Mouse (Mus musculus): Measurements from ENCODE around the gene Gm10260. TPM values are rescaled to one million over a fixed set of nuclear protein-coding genes. Genes with fewer than 3 reads are reported as not detected.

Gm10260 gene
- total RNA-seq (2017), result 32.2 and 32.6 TPM in 2 replicates

- ATAC-seq (replicated peaks; ENCODE audit: low read depth, poor library complexity, severe bottlenecking), result no peak
Observed at GRCm38 (mm10) chr13:97760532-97760931, at the start of gene Gm10260. Gene Gm10260, minus strand, starts transcription at chr13:97760632.

GRCm38 (mm10) chr13:97809828-97810227, 49.4 kb upstream of the Gm10260 start:
- ATAC-seq (replicated peaks; ENCODE audit: low read depth, poor library complexity, severe bottlenecking), result no peak

DNA sequence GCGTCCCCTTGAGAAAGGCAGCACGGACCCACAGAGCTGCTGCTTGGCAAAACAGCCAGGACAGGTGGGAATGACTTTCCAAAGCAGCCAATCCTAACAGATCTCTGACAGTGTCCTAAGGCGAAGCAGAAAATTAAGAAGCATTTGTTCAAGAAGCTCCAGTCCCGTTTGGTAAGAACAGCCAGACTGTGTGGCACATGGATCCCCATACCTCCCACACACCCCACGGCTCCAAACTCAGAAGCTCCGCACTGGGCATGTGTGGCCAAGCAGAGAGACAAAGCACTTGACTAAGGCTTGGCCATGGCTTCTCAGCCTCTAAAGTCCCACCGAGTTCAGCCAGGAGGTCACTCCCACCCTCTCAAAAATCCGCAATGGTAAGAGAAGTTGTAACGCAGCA, 45.5 kb upstream of the Gm10260 start:
- no peak for ATAC-seq (replicated peaks; ENCODE audit: low read depth, poor library complexity, severe bottlenecking)

DNA sequence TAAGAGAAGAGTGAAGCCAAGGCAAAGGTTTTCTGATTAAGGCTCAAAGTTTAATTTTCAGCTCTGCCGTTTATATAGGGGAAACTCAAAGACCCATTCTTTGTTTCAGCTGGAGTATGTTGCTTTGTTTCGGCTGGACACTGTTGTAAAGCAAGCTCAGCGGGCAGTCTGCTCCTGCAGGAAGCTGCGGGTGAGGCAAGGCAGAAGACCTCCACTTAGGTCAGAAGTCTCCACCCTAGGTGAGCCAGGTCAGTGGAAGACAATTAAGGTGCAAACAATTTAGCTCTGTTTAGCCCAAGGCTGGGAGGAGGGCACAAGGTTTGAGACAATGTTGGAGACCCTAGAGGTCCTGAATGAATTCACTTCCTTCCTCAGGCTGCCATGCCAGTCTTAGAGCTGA, 42.0 kb upstream of the Gm10260 start:
- ATAC-seq (replicated peaks; ENCODE audit: low read depth, poor library complexity, severe bottlenecking), result no peak

GRCm38 (mm10) chr13:97797462-97797861, 37.0 kb upstream of the Gm10260 start:
- ATAC-seq (replicated peaks; ENCODE audit: low read depth, poor library complexity, severe bottlenecking), result no peak

DNA sequence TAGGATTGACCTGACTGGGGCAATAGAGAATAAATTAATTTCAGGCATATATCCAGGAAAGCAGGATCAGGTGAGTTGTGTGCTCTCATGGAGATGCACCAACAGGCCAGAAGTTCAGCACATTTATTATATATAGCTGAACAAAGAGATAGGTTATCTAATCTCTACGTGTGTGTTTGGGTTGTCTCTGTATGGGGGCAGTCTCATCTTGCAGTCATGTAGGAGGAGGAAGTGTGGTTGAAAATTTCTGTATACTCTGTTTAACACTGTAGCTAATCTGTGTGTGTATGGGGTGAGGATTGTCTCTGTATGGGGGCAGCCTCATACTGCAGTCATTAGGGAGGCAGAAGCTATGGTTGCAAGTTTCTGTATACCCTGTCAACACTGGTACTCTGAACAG, 34.3 kb upstream of the Gm10260 start:
- ATAC-seq (replicated peaks; ENCODE audit: low read depth, poor library complexity, severe bottlenecking), result no peak

GRCm38 (mm10) chr13:97793932-97794331, 33.5 kb upstream of the Gm10260 start:
- ATAC-seq (replicated peaks; ENCODE audit: low read depth, poor library complexity, severe bottlenecking), result no peak

GRCm38 (mm10) chr13:97791664-97792063, 31.2 kb upstream of the Gm10260 start:
- ATAC-seq (replicated peaks; ENCODE audit: low read depth, poor library complexity, severe bottlenecking), result no peak

DNA sequence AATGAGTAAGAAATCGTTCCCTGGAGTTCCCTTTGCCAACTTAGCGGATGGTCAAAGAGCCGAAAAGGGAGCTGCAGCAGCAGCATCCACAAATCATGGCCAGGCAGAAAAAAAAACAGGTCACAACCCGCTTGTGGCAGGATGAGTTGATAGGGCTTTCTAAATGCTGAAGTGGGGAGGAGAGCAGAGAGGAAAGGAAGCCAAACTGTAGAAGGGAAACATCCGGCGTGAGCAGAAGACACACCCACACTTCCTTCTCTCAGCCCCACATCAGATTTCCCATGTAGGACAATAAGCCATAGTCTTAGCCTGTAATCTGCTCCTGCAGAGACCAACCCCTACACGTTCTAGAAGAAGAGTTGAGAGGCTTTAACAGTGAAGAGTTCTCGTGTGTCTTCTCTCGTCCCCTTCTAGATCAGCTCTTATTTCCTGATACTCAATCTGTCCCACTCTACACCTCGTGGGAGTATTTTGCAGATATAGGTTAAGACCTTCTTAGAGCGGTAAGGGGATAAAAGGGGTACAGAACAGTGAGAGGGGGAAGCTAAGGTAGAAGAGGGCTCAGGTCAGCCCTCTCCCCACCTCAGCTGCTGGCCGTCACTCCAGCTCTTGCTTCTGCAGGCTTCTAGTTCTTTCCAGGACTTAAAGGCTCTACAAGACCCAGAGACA, 29.5 kb upstream of the Gm10260 start:
- ATAC-seq (replicated peaks; ENCODE audit: low read depth, poor library complexity, severe bottlenecking), result peak; percentile 88

- no peak for ATAC-seq (replicated peaks; ENCODE audit: low read depth, poor library complexity, severe bottlenecking)
Observed at GRCm38 (mm10) chr13:97785167-97785835, 24.9 kb upstream of the Gm10260 start.

DNA sequence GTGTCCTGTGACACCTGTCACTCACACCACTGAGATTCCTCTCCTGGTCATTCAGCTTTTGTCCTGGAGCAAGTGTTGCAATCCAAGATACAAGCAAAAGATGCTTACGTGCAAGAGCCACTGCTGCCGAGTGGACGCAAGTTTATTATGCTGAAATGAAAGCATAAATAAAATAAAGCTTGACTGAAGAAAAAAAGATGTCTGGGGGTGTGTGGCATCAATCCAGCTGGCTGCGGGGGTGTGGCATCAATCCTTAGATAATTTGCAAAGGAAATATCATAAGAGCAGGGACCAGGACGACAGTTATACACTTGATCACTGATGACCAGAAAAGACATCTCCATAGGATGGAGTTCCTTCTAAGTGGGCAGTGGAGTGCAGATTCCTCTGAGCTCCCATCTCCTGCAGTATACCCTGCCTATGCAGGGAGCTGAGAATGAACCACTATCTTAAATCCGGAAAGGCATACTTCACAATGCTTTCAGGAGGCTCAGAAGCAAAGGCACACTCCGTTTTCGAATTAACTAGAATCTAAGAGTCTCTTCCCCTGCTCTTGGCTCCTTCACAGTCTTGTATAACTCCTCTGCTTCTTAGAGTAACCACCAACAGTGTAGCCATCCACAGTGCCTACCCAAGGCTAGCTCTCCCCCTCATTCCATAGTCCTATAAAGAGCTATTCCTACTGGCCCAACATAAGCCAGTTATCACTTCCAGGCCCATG, 23.2 kb upstream of the Gm10260 start:
- ATAC-seq (replicated peaks; ENCODE audit: low read depth, poor library complexity, severe bottlenecking), result no peak

DNA sequence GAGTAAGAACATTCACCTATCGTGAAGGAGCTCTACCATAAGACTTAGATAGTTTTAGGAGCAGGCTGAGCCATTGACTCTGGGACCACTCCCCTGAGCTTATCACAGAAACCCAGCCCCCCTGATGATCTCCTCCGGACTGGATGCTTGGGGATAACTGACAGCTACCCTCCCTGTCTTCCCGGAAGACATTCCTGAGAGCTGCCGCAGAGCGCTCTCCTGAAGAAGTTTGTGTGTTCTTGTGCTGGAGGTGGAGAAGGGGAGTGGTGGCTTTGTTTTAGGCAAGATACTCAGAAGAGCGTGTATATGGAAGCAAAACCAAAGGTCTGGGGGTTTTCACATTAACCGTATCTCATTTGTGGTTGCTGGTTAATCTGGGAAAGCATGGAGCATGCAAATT, 21.6 kb upstream of the Gm10260 start:
- ATAC-seq (replicated peaks; ENCODE audit: low read depth, poor library complexity, severe bottlenecking), result no peak

DNA sequence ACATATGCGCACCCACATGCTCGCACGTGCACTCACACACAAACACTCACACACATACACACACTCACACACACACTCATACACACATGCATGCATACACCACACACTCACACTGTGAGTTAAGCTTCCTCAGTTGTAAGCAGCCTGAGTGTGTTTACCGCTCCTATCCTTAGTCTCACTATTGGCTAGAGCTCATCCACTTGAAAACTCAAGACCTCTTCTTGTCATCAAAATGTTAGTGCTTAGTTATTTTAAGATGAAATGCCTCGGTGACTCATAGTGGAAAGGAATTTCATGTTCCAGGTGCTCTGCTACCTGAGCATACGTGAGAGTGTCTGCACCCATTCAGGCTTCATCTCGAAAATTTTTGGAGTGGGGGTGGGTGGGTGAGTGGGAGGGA, 21.2 kb upstream of the Gm10260 start:
- ATAC-seq (replicated peaks; ENCODE audit: low read depth, poor library complexity, severe bottlenecking), result no peak

- no peak for ATAC-seq (replicated peaks; ENCODE audit: low read depth, poor library complexity, severe bottlenecking)
Observed at GRCm38 (mm10) chr13:97780556-97780955, 20.1 kb upstream of the Gm10260 start.

- ATAC-seq (replicated peaks; ENCODE audit: low read depth, poor library complexity, severe bottlenecking), result no peak
Observed at GRCm38 (mm10) chr13:97779657-97780445, 19.4 kb upstream of the Gm10260 start.

- peak; percentile 78 for ATAC-seq (replicated peaks; ENCODE audit: low read depth, poor library complexity, severe bottlenecking)
Observed at GRCm38 (mm10) chr13:97778698-97779194, 18.3 kb upstream of the Gm10260 start.

DNA sequence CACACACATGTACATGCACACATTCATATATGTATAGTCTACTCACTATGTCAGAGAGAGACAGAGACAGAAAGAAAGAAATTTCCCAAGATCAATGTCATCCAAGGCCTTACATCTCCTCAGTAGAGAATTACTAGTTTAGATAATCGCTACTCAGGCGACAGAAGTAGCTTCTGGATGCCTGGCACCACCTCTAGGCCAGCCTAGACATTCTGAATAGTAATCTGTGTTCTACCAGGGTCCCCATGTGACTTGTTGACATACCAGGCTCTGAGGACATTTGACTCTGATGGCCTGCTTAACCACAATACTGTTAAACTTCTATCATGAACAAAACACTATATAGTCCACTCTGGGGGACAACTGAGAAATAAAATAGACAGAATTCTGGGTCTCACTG, 17.2 kb upstream of the Gm10260 start:
- ATAC-seq (replicated peaks; ENCODE audit: low read depth, poor library complexity, severe bottlenecking), result no peak

DNA sequence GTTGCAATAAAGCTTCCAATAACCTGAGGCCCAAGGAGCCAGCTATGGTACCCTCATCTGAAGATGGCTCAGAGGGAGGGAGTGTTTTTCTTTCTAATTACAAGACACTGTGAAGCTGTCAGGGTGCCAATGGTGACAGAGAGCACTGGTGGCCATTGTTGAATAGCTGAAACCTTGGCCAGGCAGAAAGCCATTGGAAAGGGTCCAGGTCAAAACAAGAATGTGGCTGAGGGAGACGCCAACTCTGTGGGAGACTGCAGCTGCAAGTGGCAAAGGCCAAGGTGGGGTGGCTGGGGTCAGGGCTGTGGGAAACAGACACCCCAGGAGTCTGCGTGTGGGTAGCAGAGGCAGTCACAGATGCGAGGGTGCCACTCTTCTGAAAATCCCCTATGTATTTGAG, 16.3 kb upstream of the Gm10260 start:
- ATAC-seq (replicated peaks; ENCODE audit: low read depth, poor library complexity, severe bottlenecking), result no peak

DNA sequence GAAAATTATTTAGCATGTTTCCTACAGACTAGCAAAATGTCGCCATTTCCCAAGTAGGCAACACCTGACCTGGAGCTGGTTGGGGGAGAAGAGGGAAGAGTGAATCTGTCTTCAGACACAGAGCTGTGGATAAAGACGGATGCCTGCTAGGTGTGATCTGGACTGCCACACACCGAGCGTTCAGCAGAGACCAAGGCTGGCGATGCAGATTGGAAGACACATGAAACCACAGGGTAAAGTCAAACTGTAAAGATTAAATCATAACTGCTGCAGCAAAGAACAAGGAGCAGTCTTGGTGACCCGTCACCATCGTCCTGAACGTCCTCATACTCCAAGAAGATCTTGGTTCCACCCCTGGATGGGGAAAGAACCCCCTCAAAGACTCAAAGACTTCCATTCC, 15.5 kb upstream of the Gm10260 start:
- ATAC-seq (replicated peaks; ENCODE audit: low read depth, poor library complexity, severe bottlenecking), result no peak

DNA sequence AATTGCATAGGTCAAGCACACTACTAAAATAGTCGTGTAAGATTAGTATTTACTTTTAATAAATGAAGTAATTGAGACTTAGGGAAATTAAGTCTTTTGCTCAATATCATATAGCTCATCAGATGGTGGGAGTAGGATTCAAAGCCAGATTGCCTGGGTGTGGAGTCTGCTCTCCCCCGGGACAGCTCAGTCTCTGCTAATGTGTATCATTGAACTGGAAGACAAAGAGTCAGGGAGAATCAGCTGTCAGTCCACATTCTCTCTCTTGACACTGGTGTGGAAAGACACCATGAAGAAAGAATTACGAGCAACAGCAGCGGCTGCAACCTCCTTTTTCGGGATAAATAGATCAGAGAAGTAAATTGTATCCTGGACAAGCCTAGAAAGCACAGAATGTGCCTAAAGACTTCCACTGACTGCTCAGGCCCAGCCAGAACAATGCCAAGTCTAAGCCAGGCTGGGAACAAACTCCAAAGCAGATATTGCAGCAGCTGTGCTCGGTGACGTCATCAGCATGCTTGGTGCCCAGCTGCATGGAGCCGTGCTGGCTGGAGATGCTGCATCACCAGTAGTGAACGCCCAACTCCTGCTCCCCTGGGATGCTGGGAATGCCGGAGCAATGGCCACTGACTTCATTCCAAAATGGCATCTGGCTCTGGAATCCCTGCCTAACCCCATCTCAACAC, 14.5 kb upstream of the Gm10260 start:
- ATAC-seq (replicated peaks; ENCODE audit: low read depth, poor library complexity, severe bottlenecking), result no peak
